Mouse (Mus musculus) cerebellum, adult 11 months (tissue): ENCODE results near the gene Spdye4c.

Experiments used
- DNase-seq: peaks from one replicate; pipeline ENCODE4 v3.0.0; 2022

Gene Spdye4c

DNA sequence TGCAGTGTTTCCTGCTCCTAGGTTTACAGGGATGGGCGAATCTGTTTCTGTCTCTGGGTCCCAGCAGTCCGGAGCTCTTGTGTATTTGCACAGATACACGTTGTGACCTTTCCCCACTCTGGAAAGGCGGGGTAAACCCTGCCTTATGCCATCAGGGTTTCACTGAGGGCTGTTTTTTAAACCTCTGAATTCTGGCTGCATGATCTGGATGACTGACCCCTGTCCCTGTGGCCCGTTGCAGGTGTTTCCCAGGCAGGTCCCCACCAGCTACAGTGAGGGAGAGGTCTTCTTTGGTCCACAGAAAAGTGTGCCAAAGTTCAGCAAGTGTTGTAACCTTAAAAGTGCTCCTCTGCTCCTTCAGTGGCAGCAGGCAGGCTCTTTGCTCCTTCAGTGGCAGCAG lies 18.3 kb downstream of the Spdye4c start:
- DNase-seq = no peak

DNA sequence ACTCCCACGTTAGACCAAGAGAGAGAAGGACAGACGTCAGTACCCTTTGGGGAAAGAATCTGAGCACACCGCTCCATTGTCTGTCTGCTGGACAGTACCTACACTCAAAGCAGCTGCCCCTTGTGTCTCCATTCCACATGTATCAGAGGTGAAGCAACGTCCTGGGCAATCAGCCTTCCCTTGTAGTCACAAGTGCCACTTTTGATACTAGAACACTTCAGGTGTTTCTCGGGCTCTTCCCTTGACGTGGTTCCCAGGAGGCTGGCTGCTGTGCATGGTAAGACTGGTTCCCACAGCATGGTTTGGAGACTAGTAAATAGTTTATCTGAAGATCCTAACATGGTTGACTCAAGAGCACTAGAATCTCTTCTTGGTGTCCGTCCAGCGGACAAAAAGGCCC lies 20.2 kb downstream of the Spdye4c start:
- no peak for DNase-seq

GRCm38 (mm10) chr2:128612275-128612674 lies 21.3 kb downstream of the Spdye4c start:
- no peak for DNase-seq

- no peak for DNase-seq
Observed at GRCm38 (mm10) chr2:128613365-128613764, 22.4 kb downstream of the Spdye4c start.

DNA sequence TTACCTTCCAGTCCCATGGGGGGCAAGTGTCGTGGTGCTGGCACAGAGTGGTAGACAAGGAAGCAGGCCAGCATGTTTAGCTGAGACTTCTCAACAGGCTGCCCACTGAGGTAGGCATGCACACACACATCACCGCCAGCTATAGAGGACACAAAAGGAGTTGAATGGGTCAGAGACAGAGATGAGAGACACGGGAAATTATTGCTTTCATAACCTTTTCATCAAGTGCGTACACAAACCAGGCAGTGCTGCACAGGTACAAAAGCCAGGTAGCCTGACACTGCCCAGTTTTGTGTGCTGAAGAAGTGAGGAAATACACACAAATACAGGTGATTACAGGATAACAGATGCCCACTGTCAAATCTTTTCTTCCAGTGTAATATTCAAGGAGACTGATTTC lies 24.4 kb downstream of the Spdye4c start:
- no peak for DNase-seq

DNA sequence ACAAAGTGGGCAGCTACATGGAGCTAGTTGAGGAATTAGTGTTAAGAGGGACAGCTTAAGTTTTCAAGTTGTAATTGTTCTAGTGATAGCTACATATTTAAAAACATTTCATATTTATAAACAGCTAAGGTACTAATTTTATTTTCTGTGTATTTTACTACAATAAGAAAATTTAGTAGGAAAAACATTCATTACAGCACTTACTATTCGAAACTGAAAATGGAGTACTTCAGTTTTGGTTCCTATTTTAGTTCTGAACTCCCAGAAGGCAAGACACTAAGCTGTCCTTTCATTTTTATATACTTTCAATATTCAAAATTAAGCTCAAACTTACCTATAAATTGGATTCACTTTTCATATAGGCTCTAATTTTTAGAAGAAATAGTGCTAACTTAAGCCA lies 29.6 kb downstream of the Spdye4c start:
- no peak for DNase-seq
